Mouse (Mus musculus): ENCODE measurements around the gene Fancc. TPM values are rescaled to one million over a fixed set of nuclear protein-coding genes. Genes with fewer than 3 reads are reported as not detected.
A peak's percentile ranks its signal among the peaks of the same experiment; 100 is the strongest.

Fancc gene
- polyA plus RNA-seq, 1 experiment from 2014 or later: 28.7 TPM

DNA sequence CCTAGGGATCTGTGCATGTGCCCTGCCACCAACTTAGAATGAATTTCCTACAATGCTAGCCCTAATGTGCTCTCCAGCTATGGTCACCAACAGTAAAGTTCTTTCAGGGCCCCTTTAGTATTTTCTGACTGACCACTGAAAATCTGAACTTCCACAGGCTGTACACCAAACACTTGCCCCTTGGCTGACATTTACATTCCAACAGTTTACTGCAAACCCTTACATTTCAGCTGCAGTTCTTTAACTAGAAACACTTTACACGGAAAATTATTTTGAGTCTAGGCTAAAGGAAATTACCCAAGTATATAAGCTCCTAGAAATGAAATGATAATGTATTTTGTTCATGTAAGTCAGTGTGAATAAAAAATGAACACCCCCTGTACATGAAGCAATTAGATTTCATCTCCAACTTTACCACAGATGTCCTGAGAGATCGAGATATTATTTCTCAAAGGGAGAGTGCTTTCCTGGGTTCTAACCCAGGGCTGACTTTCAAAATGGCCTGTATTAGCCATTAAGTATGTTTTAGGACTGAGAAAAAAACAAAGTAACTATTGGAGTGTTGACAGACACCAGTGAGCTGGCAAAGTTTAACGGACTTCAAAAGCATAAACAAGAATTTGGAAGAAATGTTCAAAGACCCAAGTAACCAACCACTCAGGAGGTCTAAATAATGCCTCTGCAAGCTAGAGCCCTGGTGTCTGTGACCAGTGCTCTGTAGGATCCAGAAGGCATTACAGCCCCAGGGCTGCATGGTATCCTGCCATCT lies 32.7 kb upstream of the Fancc start:
- ATAC-seq (ENCODE audit: borderline replicate concordance, extremely low read depth, low FRiP score, low TSS enrichment): no peak
- no peak overlapping the region for H3K4me3 ChIP-seq
- peak overlapping the region; percentile 63 for H3K27ac ChIP-seq
- H3K27me3 ChIP-seq: no peaks in the 10 kb centered on the region
- WGBS: 31% methylated on average over 3 of the region's 3 CpGs
- no peak overlapping the region for H3K9ac ChIP-seq
- H3K4me2 ChIP-seq: no peak overlapping the region
- no peaks in the 10 kb centered on the region for H3K9me3 ChIP-seq
- H3K4me1 ChIP-seq: peaks cover 82% of the 10 kb centered on the region
- peaks cover 83% of the 10 kb centered on the region for H3K36me3 ChIP-seq

DNA sequence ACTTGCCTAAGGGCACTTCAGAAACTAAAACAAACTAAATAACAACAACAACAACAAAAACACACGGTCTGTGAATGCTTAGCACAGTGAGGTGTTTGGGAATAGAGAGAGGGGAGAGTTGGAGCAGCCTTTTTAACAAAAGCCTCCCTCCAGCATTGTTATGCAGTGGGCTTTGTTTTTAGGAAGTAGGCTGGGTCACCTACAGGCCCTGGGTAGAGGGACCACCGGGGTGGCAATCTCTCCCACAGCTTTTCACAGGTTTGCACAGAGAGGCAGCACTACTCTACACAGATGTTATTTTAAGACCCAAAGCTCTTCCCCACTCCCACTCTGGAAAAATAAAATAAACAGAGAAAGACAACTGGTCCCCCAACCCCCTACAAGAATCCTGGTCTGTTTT lies 31.8 kb upstream of the Fancc start:
- ATAC-seq (ENCODE audit: borderline replicate concordance, extremely low read depth, low FRiP score, low TSS enrichment): no peak

GRCm38 (mm10) chr13:63528164-63528675 lies 31.1 kb upstream of the Fancc start:
- H3K9me3 ChIP-seq: no peaks in the 10 kb centered on the region
- H3K4me1 ChIP-seq: peaks cover 89% of the 10 kb centered on the region
- no peaks in the 10 kb centered on the region for H3K27me3 ChIP-seq
- H3K4me2 ChIP-seq: no peak overlapping the region
- peaks cover 80% of the 10 kb centered on the region for H3K36me3 ChIP-seq
- WGBS: 23% methylated on average over 5 of the region's 5 CpGs
- H3K27ac ChIP-seq: peak overlapping the region; percentile 63
- ATAC-seq (ENCODE audit: borderline replicate concordance, extremely low read depth, low FRiP score, low TSS enrichment): peak; percentile 39
- H3K4me3 ChIP-seq: no peak overlapping the region
- H3K9ac ChIP-seq: no peak overlapping the region

More for the DNA sequence above, 31.8 kb upstream of the Fancc start:
- Histone ChIP-seq H3K27me3 (no peaks in the 10 kb centered on the region), H3K27ac (peak overlapping the region; percentile 63), H3K4me2 (no peak overlapping the region), H3K36me3 (peaks cover 83% of the 10 kb centered on the region), H3K9me3 (no peaks in the 10 kb centered on the region), H3K9ac (no peak overlapping the region), H3K4me3 (no peak overlapping the region), H3K4me1 (peaks cover 84% of the 10 kb centered on the region)
- 28% methylated on average over 2 of the region's 2 CpGs for WGBS

GRCm38 (mm10) chr13:63525571-63526197 lies 28.6 kb upstream of the Fancc start:
- H3K9ac ChIP-seq: no peak overlapping the region
- H3K4me2 ChIP-seq: no peak overlapping the region
- no peak for ATAC-seq (ENCODE audit: borderline replicate concordance, extremely low read depth, low FRiP score, low TSS enrichment)
- H3K27ac ChIP-seq: peak overlapping the region; percentile 51
- H3K36me3 ChIP-seq: peaks cover 76% of the 10 kb centered on the region
- no peaks in the 10 kb centered on the region for H3K27me3 ChIP-seq
- H3K9me3 ChIP-seq: no peaks in the 10 kb centered on the region
- WGBS: 23% methylated on average over 11 of the region's 11 CpGs
- peaks cover 78% of the 10 kb centered on the region for H3K4me1 ChIP-seq
- H3K4me3 ChIP-seq: no peak overlapping the region

- H3K4me3 ChIP-seq: no peak overlapping the region
- H3K27ac ChIP-seq: peak overlapping the region; percentile 51
- H3K36me3 ChIP-seq: peaks cover 79% of the 10 kb centered on the region
- no peaks in the 10 kb centered on the region for H3K9me3 ChIP-seq
- 37% methylated on average over 25 of the region's 25 CpGs for WGBS
- H3K9ac ChIP-seq: no peak overlapping the region
- H3K4me1 ChIP-seq: peaks cover 71% of the 10 kb centered on the region
- H3K27me3 ChIP-seq: no peaks in the 10 kb centered on the region
- ATAC-seq (ENCODE audit: borderline replicate concordance, extremely low read depth, low FRiP score, low TSS enrichment): no peak
- H3K4me2 ChIP-seq: no peak overlapping the region
These were observed 27.8 kb upstream of the Fancc start for GRCm38 (mm10) chr13:63524608-63525570.

DNA sequence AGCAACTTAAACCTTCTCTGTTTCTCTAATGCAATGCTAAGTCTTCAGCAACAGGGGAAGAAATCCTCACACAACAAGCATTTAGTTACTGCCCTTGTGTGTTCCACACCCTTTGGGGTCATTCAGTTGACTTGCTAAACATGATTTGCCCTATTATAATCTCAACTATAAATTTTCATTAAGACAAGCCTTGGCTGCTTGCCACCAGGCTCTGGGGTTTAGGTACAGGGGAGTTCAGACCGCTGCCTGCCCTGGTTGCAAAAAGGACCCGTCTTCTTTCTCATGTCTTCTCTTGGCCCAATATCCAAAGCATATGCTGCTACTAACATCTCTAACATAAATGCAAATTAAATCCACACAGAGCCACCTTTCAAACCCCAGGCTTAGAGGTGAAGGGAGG lies 27.0 kb upstream of the Fancc start:
- Histone ChIP-seq H3K27me3 (no peaks in the 10 kb centered on the region), H3K36me3 (peaks cover 82% of the 10 kb centered on the region), H3K27ac (peak overlapping the region; percentile 51), H3K4me2 (no peak overlapping the region), H3K4me1 (peaks cover 64% of the 10 kb centered on the region), H3K9ac (no peak overlapping the region), H3K4me3 (no peak overlapping the region), H3K9me3 (no peaks in the 10 kb centered on the region)
- no peak for ATAC-seq (ENCODE audit: borderline replicate concordance, extremely low read depth, low FRiP score, low TSS enrichment)
- 56% methylated on average over 2 of the region's 2 CpGs for WGBS

DNA sequence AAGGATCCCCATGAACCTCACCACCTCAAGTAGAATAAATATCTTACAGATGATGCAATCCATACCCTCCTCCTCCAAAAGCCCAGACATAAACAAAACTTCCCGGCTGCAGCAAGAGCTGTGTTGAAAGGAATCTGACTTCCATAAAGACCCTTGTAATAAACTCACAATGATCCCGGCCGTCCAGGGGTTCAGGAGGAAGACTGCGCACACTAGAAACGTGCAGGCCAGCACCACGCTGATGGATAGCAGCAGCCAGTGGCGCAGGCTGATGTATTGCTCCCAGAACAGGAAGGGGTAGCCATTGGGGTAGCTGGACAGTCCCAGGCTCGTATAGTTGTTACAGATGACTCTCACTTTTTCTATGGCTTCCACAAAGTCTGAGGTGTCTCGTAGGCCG lies 25.8 kb upstream of the Fancc start:
- peaks cover 84% of the 10 kb centered on the region for H3K36me3 ChIP-seq
- 30% methylated on average over 10 of the region's 10 CpGs for WGBS
- no peak overlapping the region for H3K4me3 ChIP-seq
- H3K9ac ChIP-seq: no peak overlapping the region
- no peak overlapping the region for H3K4me2 ChIP-seq
- H3K9me3 ChIP-seq: no peaks in the 10 kb centered on the region
- H3K27me3 ChIP-seq: no peaks in the 10 kb centered on the region
- peak; percentile 70 for ATAC-seq (ENCODE audit: borderline replicate concordance, extremely low read depth, low FRiP score, low TSS enrichment)
- H3K27ac ChIP-seq: peak overlapping the region; percentile 52
- H3K4me1 ChIP-seq: peaks cover 51% of the 10 kb centered on the region

GRCm38 (mm10) chr13:63520110-63520509 lies 23.0 kb upstream of the Fancc start:
- Histone ChIP-seq H3K4me1 (peaks cover 40% of the 10 kb centered on the region), H3K4me3 (no peak overlapping the region), H3K27ac (no peak overlapping the region), H3K9ac (no peak overlapping the region), H3K27me3 (no peaks in the 10 kb centered on the region), H3K36me3 (peaks cover 92% of the 10 kb centered on the region), H3K4me2 (no peak overlapping the region), H3K9me3 (no peaks in the 10 kb centered on the region)
- ATAC-seq (ENCODE audit: borderline replicate concordance, extremely low read depth, low FRiP score, low TSS enrichment): no peak
- whole genome bisulfite sequencing: 82% methylated on average over 6 of the region's 6 CpGs

DNA sequence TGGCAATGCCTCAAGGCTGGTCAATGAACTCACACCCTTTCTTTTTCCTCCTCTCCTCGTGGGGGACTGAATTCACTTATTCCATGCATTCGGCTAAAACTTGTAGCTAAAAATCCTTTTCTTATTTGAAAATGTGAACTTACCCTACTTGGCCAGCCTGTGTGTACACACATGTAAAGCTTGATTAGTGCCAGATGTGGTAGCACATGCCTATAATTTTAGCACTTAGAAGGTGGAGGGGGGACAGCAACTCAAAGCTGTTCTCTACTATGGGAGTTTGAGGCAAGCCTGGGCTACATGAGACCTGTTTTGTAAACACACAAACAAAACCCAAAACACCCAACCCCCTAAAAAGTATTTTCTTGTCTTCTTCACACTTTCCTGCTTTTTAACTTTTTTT lies 19.5 kb upstream of the Fancc start:
- Histone ChIP-seq H3K4me1 (peaks cover 35% of the 10 kb centered on the region), H3K9me3 (no peaks in the 10 kb centered on the region), H3K36me3 (peaks cover 95% of the 10 kb centered on the region), H3K4me2 (no peak overlapping the region), H3K27me3 (no peaks in the 10 kb centered on the region), H3K4me3 (no peak overlapping the region), H3K9ac (no peak overlapping the region), H3K27ac (peak overlapping the region; percentile 19; the same call in 1 of the 2 replicates)
- ATAC-seq (ENCODE audit: borderline replicate concordance, extremely low read depth, low FRiP score, low TSS enrichment): no peak
- 60% methylated on average over 2 of the region's 2 CpGs for WGBS

GRCm38 (mm10) chr13:63515542-63515941 lies 18.5 kb upstream of the Fancc start:
- Histone ChIP-seq H3K27me3 (no peaks in the 10 kb centered on the region), H3K4me2 (no peak overlapping the region), H3K4me1 (peaks cover 35% of the 10 kb centered on the region), H3K27ac (peak overlapping the region; percentile 55), H3K4me3 (no peak overlapping the region), H3K9me3 (no peaks in the 10 kb centered on the region), H3K36me3 (peaks cover 98% of the 10 kb centered on the region), H3K9ac (no peak overlapping the region)
- ATAC-seq (ENCODE audit: borderline replicate concordance, extremely low read depth, low FRiP score, low TSS enrichment): peak; percentile 17; the same call in 1 of the 2 replicates
- 44% methylated on average over 5 of the region's 5 CpGs for WGBS

DNA sequence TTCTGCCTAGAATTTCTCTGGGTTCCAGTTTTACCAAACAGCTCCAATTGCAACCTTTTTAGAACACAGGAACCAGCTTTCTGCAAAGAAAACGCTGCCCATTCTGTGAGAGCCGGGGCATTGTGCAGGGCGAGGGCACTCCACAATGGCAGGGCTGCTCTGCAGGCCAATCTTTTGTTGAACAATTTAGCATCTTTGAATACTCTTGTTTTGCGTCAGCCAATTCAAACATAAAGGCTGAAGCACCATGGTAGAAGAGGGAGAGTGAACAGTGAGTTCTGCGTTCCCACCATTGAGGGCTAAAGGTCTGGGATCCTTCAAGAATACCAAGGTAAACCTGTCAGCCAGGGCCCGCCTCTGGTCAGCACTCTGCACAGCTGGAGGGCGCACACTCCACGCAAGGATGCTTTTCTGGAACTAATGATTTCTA lies 17.9 kb upstream of the Fancc start:
- Histone ChIP-seq H3K4me3 (no peak overlapping the region), H3K9ac (no peak overlapping the region), H3K27me3 (no peaks in the 10 kb centered on the region), H3K36me3 (peaks cover 98% of the 10 kb centered on the region), H3K9me3 (no peaks in the 10 kb centered on the region), H3K27ac (peak overlapping the region; percentile 55), H3K4me2 (no peak overlapping the region), H3K4me1 (peaks cover 35% of the 10 kb centered on the region)
- 51% methylated on average over 8 of the region's 8 CpGs for WGBS
- no peak for ATAC-seq (ENCODE audit: borderline replicate concordance, extremely low read depth, low FRiP score, low TSS enrichment)
